Mouse (Mus musculus) thymus, postnatal 0 days (tissue): Measurements from ENCODE around the gene Fam19a4. TPM values are rescaled to one million over a fixed set of nuclear protein-coding genes. Genes with fewer than 3 reads are reported as not detected.

Source experiments
- DNase-seq: peaks from one replicate; pipeline ENCODE4 v3.0.0-alpha.2; 2015; ENCODE audit warnings: low spot score
- polyA plus RNA-seq: library from polyadenylated mRNA; unstranded; fragments of >200 nt; fragmentation: Nextera tagmentation; extraction: Ambion mirVana; gene quantifications from 2 replicates; pipeline ENCODE4 v1.2.1, GENCODE M21; 2015

Gene Fam19a4
- 0.88 and 1.1 TPM in 2 replicates for polyA plus RNA-seq

DNA sequence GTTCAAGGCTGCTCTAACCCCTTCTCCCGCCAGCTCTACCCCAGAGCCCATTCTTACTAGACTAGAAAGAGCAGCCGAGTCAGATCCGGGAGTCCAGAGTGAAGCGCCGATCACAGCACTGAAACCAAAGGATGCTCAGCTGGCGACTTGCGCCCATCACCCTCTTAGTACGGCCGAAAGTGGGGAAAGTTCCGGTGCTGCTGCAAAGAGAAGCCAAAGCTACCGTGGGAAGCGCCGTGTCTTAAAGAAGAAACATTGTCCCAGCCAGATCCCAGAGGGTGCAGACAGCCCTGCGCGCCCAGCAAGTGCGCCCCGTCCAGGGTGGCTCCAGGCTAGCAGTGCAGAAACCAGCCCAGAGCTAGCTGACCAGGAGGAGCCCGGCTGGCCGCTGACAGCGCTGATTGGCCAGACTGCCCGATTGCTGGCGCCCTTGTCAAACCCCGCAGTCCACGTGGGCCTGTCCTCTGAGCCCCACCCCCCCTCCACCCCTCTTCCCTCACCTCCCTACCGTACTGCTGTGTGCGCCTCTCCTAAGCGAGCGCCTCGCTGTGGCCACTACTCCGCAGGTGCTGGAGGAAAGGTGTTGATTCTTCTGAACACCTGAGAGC, at the start of gene Fam19a4:
TSS of gene Fam19a4 (minus strand) at position 340 of the 608 bp plus-strand sequence.
- no peak for DNase-seq

DNA sequence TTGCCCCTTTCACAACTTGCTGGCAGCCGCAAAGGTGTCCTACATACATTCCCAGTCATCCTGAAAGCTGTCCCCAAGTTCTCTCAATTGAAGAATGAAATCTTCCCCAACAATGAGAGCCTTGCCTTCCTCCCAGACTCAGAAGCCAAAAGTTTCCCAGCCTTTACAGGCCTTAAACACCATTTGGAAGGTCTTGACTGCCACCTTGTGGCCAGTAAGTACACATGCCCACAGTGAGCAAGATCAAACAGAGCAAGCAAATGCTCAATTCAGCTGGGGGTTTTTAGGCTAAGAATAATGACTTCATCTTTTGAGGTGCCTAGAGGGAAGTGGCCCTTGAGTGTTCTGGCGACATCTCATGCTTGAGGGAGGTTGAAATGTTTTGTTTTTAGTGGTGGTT, 46.6 kb upstream of the Fam19a4 start:
- peak; percentile 68 for DNase-seq

- no peak for DNase-seq
Measured at GRCm38 (mm10) chr6:97106106-97106505, 45.9 kb upstream of the Fam19a4 start.

DNA sequence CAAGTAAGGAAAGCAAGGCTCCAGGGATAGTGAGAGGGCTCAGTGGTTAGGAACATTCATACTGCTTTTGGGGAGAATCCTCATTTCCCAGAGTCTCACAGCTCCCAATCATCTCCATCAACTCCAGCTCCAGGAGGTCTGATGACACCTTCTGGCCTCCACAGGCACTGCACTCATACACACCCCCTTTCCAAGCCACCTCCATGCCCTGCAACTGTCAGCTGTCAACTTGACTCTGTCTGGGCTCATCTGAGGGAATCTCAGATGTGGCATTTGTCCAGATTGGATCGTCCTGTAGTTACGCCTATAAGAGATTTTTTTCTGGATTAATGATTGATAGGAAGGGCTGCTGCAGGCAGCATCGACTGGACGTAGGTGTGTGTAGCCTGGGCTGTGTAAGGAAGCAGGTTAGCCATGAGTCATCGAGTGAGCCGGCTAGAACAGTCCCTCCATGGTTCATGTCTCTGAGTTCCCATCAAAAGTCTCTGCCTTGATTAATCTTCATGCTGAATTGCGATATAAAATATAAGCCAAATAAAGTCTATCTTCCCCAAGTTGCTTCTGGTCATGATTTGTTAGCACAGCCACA, 44.1 kb upstream of the Fam19a4 start:
- DNase-seq = no peak

GRCm38 (mm10) chr6:97101958-97102702, 41.9 kb upstream of the Fam19a4 start:
- DNase-seq = no peak

- DNase-seq = no peak
Measured at GRCm38 (mm10) chr6:97101190-97101957, 41.2 kb upstream of the Fam19a4 start.

DNA sequence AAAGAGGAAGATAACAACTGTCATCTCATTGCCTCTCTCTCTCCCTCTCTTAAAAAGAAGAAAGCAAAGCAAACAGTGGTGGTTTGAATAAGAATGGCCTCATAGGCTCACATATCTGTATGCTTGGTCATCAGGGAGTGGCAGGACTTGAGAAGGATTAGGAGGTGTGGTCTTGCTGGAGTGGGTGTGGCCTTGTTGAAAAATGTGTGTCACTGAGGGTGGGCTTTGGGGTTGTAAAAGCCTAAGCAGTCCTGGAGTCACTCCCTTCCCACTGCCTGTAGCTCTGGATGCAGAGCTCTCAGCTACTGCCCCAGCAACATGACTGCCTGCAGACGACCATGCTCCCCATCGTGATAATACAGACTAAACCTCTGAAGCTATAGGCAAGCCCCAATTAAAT, 22.1 kb upstream of the Fam19a4 start:
- no peak for DNase-seq

- no peak for DNase-seq
Measured at GRCm38 (mm10) chr6:97080016-97080415, 19.8 kb upstream of the Fam19a4 start.

- DNase-seq = no peak
Measured at GRCm38 (mm10) chr6:97059599-97059998, 614 bp downstream of the Fam19a4 start.

DNA sequence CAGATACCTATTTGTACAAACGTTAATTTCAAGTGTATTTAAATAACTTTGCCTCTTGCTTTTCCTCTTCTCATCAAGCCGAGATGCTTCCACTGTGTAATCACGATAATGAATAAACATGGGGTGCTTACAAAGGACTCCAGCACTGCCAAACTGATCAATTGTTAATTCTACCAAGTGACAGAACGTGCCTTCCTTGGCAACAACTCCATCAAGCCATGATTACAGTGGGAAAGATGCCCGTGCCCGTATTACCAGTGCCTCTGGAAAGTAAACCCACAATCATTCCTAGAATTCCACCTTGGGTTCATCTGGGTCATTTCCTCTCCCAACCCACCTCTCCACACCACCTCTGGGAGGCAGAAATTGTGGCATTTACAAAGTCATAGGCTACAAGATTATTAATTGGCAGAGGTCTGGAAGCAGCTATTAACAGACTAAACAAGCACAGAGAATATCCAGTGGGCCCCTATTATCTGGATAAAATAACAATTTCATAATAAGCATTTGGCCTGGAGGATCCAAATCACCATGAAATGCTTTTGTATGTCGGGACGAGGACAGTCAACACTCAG, 7.9 kb downstream of the Fam19a4 start:
- no peak for DNase-seq

- DNase-seq = no peak
Measured at GRCm38 (mm10) chr6:97048403-97048802, 11.8 kb downstream of the Fam19a4 start.

DNA sequence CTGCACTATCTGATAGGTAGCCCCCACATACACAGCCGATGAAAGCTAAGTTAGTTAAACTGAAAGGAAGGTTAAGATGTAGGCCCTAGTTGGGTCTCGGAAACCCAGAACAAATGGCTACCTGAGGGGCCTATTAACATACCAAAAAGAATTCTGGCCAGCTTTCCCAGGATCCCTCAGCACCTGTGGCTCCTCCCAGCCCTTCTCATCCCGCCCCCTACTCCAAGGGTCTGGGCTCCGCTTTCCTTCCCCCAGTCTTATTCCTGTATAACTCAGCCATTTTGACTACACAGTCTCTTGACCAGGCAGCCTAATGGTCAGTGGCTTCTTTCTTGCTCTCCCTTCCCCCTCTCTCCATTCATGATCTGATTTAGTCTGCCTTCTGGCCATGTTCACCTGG, 13.7 kb downstream of the Fam19a4 start:
- no peak for DNase-seq

- peak; percentile 10 for DNase-seq
Measured at GRCm38 (mm10) chr6:97027110-97027677, 33.0 kb downstream of the Fam19a4 start.

- DNase-seq = no peak
Measured at GRCm38 (mm10) chr6:97019323-97019722, 40.9 kb downstream of the Fam19a4 start.

DNA sequence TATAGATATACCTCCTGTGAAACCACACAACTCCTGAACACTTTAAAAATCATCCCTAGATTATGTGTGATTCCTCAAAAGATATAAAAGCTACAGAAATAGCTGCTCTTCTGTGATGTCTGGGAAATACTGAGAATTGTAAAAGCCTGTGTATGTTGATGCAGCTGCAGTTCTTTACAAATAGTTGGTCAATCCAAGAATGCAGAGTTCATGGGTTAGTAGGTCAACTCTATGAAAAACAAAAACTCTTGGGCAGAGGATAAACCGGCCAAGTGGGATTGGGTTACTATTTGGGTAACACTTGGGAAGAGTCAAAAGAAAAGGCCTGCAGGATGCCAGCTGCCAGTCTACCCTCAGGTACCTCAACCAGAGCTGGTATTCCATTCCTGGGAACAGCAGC, 43.5 kb downstream of the Fam19a4 start:
- no peak for DNase-seq

- DNase-seq = peak; percentile 7
Measured at GRCm38 (mm10) chr6:97016018-97016417, 44.2 kb downstream of the Fam19a4 start.

DNA sequence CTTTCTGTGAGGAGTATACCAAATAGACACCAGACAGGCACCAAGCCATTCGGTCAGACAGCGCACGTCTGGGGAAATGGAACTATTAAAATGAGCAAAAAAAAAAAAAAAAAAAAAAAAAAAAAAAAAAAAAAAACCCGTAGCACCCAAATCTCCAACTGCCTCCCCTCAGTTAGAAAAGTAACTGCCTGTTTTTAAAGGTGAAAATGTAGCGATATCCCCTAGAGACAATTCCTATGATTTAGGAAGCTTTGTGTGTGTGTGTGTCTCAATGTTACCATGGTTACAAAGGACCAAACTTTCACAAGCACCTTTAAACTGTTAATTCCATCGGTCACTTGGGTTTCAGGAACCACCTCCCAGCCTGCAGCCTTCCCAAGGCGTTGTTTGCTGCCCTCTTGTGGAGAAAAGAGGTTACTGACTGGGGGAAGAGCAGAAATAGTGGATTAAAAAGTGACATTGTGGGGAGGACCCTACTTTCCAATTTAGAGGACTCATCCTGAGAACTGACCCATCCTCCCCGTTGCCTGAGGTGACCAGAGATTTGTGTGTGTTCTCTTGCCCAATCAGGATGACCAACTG, 53.6 kb downstream of the Fam19a4 start:
- DNase-seq = peak; percentile 51

- DNase-seq = peak; percentile 26
Measured at GRCm38 (mm10) chr6:97005038-97005437, 55.2 kb downstream of the Fam19a4 start.

DNA sequence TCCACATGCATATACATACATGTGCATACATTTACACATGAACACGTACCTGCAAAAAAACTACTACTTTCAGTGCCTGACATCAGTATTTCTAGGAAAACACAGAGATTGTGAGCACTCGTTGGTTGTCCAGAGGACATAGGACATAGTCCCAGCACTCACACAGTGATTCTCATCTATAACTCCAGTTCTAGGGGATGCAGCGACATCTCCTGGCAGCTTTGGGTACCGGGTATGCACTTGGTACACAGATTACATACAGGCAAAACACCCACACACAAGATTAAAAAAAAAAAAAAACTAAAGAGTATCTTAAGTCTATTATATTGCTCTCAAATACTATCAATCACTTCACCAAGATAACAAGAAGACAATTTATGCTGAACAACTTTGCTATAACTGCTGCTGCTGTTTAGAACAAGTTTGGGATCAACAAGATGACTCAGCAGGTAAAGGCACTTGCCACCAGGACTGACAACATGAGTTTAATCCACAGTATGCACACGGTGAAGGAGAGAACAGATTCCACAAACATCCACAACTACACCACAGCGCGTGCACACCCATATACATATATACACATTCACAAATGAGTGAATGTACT, 64.6 kb downstream of the Fam19a4 start:
- no peak for DNase-seq

DNA sequence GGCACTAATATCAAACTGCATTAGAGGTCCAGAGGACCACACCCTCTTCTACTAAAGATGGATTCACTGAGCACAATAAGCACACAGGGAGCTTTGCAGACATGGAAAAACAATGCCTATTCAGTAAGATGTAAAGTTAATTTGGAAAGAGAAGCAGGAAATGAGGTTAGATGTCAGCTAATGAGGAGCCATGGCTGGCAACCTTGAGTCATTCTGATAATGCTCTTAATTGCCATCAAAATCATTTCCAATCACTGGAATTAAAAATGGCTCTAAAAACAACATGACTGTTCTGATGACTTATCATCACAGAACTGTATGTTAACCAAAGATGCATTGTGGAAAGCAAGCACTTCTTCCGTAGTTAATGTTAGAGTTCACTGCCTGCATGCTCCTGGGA, 68.5 kb downstream of the Fam19a4 start:
- no peak for DNase-seq
